Mouse (Mus musculus) layer of hippocampus, adult 11-12 months (tissue): ENCODE results near the gene Tmc4.
"Not testable (repeated sequence)": the region's sequence is repeated elsewhere in the genome, so short reads cannot be mapped to it uniquely, and the experiment has no call there.

Experiments
- DNase-seq: peaks from one replicate; pipeline ENCODE4 v3.0.0; 2022; ENCODE audit warnings: low spot score

Gene Tmc4

DNA sequence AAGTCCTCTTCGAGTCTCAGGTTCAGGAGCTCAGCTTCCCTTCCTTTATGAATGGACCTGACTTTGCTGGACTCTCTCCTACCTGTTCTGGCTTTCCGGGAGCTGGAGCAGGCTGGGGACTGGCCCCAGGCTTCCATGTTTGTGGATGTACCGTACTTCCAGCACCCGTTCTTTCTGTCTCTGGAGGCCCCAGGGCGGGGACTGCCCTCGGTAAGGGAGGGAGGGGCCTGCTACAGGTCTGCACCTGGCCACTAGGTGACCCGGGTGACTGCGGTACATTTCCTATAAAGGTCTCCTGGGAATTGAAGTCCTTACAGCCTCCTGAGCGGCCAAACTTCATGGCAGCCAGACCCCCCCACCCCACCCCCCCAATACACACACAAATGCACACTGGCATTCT, at the start of gene Tmc4:
TSS of gene Tmc4 (minus strand) at position 212 of the 400 bp plus-strand sequence.
- DNase-seq: no peak

DNA sequence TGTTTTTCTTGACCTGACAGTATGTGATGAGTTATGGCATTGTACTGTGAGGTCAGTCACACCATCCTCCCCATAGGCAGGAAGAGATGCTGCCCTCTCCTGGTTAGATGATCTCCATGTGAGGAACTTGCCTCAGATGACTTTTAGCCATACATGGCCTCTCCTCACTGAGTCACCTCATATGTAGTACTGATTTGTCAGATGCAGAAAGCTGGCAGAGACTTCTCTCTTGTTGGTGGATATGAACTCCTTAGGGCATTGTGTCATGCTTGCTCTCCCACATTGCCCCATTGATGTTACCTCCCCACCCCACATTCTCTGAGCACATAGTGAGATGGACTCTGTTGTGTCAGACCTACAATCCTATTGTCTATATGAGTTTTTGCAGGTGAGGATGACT, 48.1 kb upstream of the Tmc4 start:
- DNase-seq: not testable (repeated sequence)

DNA sequence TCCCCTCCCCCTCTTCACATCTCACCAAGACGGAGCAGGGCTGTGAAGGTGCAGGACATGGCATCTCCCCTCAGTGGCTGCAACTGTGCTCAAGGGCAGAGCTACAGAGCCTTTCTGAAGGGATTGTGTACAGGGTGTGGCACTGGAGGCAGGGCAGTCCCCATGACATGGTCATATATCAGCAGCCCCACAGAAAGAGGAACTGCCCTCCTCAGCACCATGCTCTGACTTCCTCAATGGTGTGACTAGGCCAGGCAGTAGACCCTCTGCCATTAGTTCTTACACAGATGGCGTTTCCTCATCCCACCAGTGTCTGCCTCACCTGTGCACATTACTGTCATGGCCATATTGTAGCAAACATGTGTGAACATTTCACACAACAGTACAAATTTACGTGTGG, 42.9 kb upstream of the Tmc4 start, which contains the start of gene Pirb:
TSS of gene Pirb (minus strand) at position 124 of the 400 bp plus-strand sequence.
- not testable (repeated sequence) for DNase-seq

DNA sequence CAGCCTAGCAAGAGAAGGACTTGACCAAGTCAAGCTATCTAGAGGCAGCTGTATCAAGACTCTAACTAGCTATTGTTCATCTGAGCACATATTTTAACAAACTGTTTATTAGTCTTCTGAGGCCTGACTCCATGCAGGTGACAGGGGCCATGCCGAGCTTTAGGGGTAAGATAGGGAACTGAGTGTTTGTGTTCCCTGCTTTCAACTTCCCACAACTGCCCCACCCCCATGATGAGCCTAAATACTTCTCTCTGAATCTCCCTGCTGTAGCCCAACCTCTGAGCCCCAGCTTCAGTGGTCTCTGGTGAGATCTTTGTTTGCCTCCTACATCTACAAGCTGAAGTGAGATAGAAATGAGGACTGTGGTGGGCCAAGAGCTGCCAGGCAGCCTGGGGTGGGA, 37.9 kb upstream of the Tmc4 start:
- DNase-seq: peak; percentile 7

DNA sequence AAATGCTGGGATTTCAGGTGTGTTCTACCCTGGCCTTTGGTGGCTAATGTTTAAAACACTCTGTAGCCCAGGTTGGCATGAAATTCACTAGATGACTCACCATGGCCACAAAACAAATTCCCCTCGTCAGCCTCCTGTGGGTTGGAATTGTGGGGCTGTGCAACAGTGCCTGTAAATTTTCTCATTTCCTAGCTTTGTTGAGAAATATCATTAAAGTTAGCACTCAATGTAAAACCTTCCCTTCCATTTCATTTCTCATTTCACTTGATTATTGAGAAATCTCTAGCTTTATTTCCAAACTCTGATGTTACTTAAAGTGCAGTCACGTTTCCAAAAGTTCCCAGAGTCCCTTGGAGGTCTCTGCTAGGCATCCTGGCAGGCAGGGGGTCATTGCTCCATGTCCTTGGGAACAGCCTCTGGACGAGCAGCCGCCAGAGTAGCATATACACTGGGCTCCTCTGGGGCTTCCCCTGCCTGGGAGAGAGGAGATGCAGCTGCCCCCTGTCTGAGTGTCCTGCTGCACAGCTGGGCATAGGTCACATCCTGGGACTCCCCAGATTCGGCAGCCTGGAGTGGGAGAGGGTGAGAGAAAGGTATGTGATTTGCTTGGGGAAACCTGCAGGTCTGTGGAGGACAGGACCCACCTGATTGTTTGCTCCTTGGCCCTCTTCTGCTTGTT, 35.0 kb upstream of the Tmc4 start:
- no peak for DNase-seq

DNA sequence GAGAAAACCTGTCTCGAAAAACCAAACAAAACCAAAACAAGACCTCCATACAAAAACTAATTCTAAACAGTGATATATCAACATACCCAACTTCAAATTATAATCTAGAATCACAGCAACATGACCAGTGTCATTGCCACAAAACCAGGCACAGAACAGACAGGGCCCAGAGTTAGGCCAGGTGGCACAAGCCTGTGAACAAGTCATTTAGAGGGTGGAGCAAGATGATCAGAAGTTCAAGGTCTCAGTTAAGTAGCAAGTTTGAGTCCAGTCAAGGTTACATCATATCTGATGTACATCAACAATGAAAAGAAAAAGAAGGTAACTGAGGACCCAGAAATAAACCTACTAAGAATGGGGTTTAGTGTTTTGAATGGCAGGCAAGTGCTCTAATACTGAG, 31.6 kb upstream of the Tmc4 start:
- DNase-seq: no peak

DNA sequence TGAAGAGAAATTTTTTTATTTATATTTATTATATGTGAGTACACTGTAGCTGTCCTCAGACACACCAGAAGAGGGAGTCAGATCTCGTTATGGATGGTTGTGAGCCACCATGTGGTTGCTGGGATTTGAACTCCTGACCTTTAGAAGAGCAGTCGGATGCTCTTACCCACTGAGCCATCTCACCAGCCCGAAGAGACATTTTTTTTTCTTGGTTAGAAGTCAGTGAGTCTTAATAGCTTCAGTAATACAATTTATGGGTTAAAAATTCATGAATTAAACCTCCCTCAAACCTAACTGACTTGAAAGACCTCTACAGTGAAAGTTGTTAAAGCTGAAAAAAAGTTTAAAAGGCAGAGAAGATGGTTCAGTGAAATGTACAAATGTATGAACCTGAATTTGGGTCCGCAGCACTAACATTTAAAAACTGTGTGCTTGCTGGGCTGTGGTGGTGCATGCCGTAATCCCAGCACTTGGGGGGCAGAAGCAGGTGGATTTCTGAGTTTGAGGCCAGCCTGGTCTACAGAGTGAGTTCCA, 31.2 kb upstream of the Tmc4 start:
- DNase-seq: not testable (repeated sequence)

DNA sequence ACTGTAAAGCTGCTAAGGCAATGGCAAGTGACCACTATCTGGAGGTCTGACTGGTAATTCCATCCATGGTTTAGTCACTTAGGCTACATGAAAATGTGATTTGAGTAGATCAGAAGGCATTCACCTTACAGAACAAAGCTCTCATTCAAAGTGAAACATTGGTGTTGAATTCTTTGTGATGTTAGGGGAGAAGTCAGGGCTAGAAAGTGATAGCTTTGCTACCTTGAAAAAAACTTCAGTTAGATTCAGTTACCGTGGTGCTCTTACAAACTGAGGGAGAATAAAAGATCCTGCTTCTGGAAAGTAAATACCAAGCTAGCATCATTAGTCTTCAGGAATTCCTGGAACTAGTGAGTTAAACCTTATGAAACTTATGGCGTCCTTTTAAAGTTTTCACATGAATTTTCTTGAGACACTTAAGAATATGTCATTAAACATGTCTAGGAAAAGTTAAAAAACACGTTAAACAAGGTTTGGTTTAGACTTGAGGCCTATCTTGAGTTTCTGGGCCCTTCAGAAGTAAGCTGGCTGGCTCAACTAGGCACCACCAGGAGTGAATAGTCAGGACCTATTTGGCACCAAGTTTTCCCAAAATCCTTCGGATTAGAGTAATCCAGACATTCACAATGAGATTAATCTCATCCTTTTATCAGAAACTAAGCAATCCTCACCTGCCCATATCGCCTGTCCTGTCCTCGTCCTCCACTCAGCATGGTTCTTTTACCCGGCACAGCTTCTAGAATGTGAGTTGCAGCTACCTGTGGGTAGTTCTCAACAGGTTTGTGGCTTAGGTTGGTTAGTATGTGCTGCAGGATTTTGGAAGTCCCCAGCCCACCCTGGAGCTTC, 30.4 kb upstream of the Tmc4 start:
- DNase-seq: no peak

DNA sequence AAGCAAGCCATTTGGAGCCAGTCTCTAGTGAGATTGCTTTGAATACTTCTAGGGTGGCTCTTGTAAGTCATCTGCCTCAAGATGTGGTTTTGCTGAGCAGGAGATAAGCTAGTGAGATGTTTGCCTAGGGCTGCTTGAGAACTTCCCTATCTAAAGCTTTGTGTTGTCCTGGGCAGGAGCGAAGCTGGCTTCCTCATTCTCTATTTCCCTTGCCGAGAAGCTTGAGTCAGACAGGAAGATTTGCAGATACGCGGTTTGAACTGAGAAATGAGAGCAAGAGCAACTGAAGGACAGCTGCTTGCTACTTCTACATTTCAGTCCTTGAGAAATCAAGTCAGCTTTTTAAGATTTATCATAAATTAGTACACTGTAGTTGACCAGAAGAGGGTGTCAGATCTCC, 29.7 kb upstream of the Tmc4 start:
- DNase-seq: no peak

DNA sequence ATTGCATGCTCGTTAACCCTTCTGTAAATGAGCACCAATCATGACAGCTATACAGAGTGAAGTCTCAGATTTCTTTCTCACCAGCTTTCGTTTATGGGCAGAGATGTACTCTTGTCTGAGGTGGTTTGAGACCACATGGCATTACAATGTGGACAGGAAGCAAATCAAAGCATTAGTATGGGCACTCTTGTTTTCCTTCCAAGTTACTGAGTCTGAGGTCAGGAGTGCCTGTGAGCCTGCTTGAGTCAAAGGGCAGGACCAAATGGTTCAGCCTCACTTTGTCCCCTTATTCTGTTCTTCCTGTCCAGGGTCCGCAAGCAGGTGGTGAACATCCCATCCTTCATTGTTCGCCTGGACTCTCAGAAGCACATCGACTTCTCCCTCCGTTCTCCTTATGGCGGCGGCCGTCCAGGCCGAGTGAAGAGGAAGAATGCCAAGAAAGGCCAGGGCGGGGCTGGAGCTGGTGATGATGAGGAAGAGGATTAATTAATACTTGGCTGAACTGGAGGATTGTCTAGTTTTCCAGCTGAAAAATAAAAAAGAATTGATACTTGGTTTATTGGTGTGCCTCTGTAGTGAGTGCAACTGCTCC, 29.1 kb upstream of the Tmc4 start:
- DNase-seq: no peak

DNA sequence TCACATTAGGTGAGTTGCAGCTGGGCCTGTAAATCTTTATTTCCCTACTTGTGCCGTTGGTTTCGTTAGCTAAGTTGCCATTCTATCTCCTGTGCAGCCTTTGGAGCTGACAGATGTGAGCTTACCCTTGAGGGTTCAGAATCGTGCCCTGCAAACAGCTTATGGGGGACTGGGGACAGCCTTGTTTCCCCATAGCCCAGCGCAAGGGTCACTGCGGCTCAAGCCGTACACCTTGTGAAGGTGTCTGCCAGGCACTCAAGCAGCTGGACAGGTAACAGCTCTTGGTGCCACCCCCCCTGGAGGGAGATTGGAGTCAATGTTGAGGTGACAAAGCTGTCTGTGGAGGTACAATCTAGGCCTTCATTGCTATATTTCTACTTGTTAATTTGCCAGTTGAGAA, 28.6 kb upstream of the Tmc4 start:
- DNase-seq: no peak

DNA sequence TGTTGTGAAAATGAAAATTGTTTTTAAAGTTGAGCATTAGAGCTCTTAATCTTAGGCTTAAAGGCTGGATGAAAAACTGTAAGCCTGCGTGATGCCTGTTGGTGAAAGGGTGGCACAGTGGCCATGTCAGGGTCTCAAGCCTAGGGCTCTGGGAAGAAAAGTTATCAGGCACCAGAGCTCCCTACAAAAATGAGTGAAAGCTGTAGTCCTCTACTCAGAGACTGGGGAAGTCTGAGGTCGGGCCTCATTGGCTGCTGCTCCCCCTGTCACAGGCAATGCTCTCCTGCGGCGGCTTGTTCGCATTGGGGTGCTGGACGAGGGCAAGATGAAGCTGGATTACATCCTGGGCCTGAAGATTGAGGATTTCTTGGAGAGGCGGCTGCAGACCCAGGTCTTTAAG, 28.1 kb upstream of the Tmc4 start:
- DNase-seq: not testable (repeated sequence)

DNA sequence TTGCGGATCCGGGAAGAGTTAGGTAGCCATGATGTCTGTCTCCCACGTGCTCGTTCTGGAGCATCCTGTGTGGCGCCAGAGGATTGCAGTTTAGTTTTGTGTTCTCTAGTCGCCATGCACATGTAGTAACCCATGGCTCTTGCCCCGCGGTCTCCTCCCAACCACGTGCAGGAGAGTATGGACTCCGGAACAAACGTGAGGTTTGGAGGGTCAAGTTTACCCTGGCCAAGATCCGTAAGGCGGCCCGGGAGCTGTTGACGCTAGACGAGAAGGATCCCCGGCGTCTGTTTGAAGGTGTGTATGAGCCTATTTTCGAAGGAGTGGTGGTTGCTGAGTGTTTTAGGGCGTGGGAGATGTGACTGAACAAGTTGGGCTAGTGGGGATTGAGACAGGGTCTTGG, 27.1 kb upstream of the Tmc4 start:
- DNase-seq: no peak

DNA sequence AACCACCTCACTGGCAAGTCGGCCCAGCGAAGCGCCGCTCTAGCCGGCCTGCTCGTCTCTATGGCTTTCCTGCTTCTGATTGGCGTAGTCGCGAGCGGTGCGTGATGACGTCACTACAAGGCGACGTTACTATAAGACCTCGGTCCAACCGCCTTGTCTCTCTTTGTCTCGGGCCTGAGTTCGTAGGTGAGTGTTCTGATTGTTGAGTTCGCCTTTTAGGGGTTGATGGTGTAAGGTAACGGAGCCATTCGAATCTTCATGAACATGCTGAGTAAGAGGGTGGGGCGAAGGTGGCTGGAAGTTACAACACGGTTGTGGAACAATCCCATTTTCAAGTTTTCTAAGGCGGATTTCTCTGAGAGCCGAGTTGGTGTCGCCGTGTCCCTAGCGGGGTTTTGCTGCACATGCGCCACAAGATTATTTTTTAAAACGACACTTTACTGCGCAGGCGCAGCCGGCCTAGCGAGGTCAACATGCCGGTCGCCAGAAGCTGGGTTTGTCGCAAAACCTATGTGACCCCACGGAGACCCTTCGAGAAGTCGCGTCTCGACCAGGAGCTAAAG, 26.6 kb upstream of the Tmc4 start, which contains the start of gene Rps9:
TSS of gene Rps9 (plus strand) at position 115 of the 563 bp plus-strand sequence.
- peak; percentile 98 for DNase-seq

DNA sequence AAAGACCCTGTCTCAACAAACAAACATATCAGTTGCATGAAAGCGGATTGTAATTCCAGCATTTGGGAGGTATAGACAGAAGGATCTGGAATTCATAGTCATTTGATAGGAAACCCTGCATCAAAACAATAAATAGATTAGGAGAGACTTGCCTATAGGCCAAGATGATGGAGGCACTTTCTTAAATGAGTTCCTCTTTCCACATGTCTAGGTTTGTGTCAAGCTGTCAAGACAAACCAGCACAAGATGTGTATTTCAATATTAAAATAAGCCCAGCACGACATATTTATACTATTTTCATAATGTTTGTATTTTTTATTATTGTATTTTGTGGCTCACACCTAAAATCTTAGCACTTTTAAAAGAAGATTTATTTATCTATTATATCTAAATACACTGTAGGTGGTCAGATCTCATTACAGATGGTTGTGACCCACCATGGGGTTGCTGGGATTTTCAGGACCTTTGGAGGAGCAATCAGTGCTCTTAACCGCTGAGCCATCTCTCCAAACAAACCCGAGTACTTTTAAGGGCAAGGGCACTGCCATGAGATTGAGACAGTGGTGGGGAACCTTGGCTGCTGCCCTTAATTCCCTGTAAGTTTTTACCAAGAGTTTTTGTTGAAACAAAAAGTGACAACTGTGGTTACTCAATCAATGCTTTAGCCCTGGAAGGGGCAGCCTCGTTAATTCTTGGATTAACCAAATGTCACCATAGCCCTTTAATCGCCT, 26.0 kb upstream of the Tmc4 start:
- DNase-seq: no peak

DNA sequence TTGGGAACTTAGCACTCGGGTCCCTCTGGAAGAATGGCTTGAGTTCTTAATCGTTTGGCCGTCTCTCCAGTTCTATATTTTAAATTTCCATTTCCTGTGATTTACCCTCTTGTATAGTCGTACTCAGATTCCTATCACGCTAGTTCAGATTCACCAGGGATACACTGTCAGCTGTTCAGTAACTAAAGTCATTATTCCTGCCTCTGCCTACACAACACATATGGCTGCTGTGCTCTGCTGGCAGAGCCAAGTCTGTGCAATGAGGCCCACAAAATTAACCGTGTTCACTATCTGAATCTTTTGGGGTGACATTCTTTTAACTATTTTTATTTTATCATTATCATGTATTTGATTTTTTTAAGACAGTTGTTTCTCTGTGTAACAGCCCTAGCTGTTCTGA, 21.1 kb upstream of the Tmc4 start:
- no peak for DNase-seq

DNA sequence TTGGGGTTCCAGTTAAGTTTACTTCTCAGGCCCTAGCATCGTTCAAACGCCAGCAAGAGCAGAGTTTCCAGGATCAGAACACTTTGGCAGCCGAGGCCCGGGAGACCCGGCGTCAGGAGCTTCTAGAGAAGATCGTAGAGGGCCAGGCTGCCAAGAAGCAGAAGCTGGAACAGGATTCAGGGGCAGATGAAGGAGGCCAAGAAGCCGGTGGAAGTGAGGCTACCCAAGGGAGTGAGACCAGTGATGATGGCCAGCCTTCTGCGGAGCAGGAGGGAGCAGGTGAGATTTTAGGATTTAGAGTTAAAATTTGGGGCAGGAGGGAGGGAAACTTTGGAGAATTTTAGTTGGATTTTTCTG, 17.6 kb upstream of the Tmc4 start:
- not testable (repeated sequence) for DNase-seq

DNA sequence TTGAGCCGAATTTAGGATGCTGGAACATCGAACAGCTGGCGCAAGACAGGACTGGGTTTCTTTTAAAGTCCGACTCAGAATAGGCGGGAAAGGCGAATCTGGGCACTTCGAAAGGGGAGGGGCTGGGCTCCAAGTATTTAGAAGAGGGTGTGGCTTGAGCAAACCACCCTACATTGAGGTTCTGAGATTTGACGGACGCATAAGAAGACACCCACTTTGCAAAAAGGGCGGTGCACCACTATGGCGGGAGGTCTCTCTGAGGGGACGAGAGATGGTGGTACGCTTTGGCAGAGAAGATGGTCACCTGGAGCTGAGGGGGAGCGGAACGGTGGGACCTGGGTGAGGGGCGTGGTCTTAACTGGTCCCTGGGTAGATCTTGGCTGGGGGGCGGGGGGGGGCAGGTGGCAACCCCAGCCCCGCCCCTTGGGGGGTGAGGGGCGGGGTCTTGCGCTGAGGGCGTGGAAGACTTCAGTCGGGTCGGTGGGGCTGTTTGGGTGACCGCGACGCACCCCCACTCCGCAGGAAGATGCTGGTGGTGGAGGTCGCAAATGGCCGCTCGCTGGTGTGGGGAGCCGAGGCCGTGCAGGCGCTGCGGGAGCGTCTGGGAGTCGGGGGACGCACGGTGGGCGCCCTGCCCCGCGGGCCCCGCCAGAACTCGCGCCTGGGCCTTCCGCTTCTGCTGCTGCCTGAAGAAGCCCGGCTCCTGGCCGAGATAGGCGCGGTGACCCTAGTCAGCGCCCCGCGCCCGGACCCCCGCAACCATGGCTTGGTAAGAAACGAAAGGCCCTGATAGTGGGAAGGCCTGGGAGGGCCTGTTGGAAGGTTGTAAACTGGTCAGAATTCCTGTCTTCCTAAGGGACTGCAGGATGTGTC, 17.0 kb upstream of the Tmc4 start:
- peak; percentile 66 for DNase-seq

DNA sequence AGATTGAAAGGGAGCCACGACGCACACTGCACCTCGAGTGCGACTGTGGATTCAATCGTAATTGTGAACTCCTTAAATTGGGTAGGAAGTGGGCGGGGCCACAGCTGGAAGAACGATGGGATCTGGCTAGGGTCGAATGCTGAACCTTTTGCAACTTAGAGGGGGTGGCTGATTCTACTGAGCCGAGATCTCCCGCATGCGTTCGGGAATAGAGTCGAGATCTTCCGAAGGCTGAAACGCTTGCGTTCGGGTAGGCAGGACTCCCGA, 16.4 kb upstream of the Tmc4 start:
- DNase-seq: no peak

DNA sequence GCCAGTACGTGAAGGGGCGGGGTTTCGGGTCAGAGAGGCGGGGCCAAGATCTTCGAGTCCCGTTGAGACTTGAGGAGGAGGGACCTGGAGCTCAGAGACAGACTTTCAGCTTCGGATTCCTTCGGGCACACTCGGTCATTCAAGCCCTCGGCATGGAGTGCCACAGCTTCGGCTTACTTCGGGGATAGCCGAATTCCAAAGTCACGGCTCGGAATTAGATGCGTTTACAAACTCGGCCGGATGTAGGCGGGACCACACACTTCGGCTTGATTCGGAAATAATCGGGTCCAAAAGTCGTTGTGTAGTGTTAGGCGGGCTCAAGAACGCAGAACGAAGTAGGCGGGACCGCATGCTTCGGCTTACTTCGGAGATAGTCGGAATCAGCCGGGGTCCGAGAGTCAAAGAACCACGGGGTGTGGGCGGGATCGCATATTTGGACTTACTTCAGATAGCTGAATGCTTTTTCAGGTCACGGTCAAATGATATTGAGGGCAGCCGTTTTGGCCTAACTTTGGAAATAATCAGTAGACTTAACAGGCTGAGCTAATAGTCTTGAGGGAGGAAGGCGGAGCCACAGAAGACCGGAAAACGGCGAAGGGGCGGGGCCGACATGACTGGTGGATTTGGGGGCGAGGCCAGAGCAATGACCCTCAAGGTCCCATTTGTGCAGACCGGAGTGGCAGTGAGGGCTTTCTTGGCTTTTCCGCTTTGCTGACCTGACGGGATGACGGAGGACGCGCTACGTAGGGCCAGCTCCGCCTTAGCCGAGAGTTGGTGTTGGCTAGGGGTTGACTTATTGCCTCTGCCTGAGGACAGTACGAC, 15.8 kb upstream of the Tmc4 start, which contains the start of gene Mboat7:
TSS of gene Mboat7 (minus strand) at position 537 of the 822 bp plus-strand sequence.
- DNase-seq: peak; percentile 98
